In genomic region chr19:53143108-53143971, GRCm38 (mm10) we compare ENCODE assay signal across 8 mouse cellular contexts. TPM values are rescaled to one million over a fixed set of nuclear protein-coding genes. Genes with fewer than 3 reads are reported as not detected.
DNase-seq lines count a peak whose midpoint lies in the region; ATAC-seq and TF ChIP-seq lines count a peak whose summit lies in the region.

No protein-coding gene starts in this region.

- peak overlapping the region; percentile 94 for H3K27ac ChIP-seq in forebrain, embryonic 10.5 days
- H3K27ac ChIP-seq in hindbrain, embryonic 13.5 days = peak overlapping the region; percentile 70
- H3K27ac ChIP-seq in limb, embryonic 15.5 days = peak overlapping the region; percentile 87
- H3K27ac ChIP-seq in midbrain, embryonic 16.5 days (ENCODE audit: low read length) = peak overlapping the region; percentile 60
- no peak overlapping the region for H3K27ac ChIP-seq in thymus, adult 2 months (ENCODE audit: control insufficient read depth, insufficient read depth, low read length)

- peaks cover 28% of the 10 kb centered on the region for H3K27me3 ChIP-seq in forebrain, embryonic 10.5 days (ENCODE audit: poor library complexity, severe bottlenecking)
- peaks cover 15% of the 10 kb centered on the region for H3K27me3 ChIP-seq in hindbrain, embryonic 13.5 days
- no peaks in the 10 kb centered on the region for H3K27me3 ChIP-seq in limb, embryonic 15.5 days
- H3K27me3 ChIP-seq in midbrain, embryonic 16.5 days (ENCODE audit: control insufficient read depth, insufficient read depth, low read depth, low read length) = no peaks in the 10 kb centered on the region; the same call in 1 of the 2 replicates
- no peaks in the 10 kb centered on the region for H3K27me3 ChIP-seq in thymus, adult 2 months (ENCODE audit: control insufficient read depth, insufficient read depth, low read length)

- H3K4me3 ChIP-seq in forebrain, embryonic 10.5 days = peak overlapping the region; percentile 95
- peak overlapping the region; percentile 92 for H3K4me3 ChIP-seq in hindbrain, embryonic 13.5 days
- peak overlapping the region; percentile 71 for H3K4me3 ChIP-seq in limb, embryonic 15.5 days
- H3K4me3 ChIP-seq in midbrain, embryonic 16.5 days (ENCODE audit: low read depth, low read length) = peak overlapping the region; percentile 97
- H3K4me3 ChIP-seq in thymus, adult 2 months (ENCODE audit: control insufficient read depth, insufficient read depth, low read length) = peak overlapping the region; percentile 83

- no peak for TF ChIP-seq POLR2A in brain, embryonic 14.5 days (IDR thresholded peaks at IDR 0.05; ENCODE audit: borderline replicate concordance, extremely low read depth, insufficient read depth, insufficient read length, poor library complexity, severe bottlenecking)
- TF ChIP-seq POLR2A in thymus, adult 2 months (IDR thresholded peaks at IDR 0.05; ENCODE audit: control insufficient read depth, extremely low read depth, insufficient read depth, low read length, poor library complexity) = no peak

- no peaks in the 10 kb centered on the region for H3K36me3 ChIP-seq in forebrain, embryonic 10.5 days (replicated peaks)
- H3K36me3 ChIP-seq in hindbrain, embryonic 13.5 days = no peaks in the 10 kb centered on the region
- no peaks in the 10 kb centered on the region for H3K36me3 ChIP-seq in limb, embryonic 15.5 days
- H3K36me3 ChIP-seq in midbrain, embryonic 16.5 days (ENCODE audit: control insufficient read depth, insufficient read depth, low read length) = no peaks in the 10 kb centered on the region
- no peaks in the 10 kb centered on the region for H3K36me3 ChIP-seq in thymus, adult 2 months (ENCODE audit: control insufficient read depth, insufficient read depth, low read length)

- under 1% methylated on average over 48 of the region's 48 CpGs for WGBS in forebrain, embryonic 10.5 days
- WGBS in hindbrain, embryonic 13.5 days = under 1% methylated on average over 48 of the region's 48 CpGs
- under 1% methylated on average over 48 of the region's 48 CpGs for WGBS in limb, embryonic 15.5 days
- WGBS in midbrain, embryonic 16.5 days = 1% methylated on average over 48 of the region's 48 CpGs
- 1% methylated on average over 48 of the region's 48 CpGs for WGBS in thymus, adult 2 months

- peaks cover 66% of the 10 kb centered on the region for H3K4me1 ChIP-seq in forebrain, embryonic 10.5 days
- H3K4me1 ChIP-seq in hindbrain, embryonic 13.5 days (replicated peaks) = peaks cover 26% of the 10 kb centered on the region
- peaks cover 26% of the 10 kb centered on the region for H3K4me1 ChIP-seq in limb, embryonic 15.5 days
- H3K4me1 ChIP-seq in midbrain, embryonic 16.5 days (ENCODE audit: control insufficient read depth, insufficient read depth, low read length) = peaks cover 27% of the 10 kb centered on the region
- peaks cover 14% of the 10 kb centered on the region for H3K4me1 ChIP-seq in thymus, adult 2 months (replicated peaks; ENCODE audit: control insufficient read depth, insufficient read depth, low read length)

- ATAC-seq in hindbrain, embryonic 13.5 days (ENCODE audit: low FRiP score) = peak; percentile 23; the same call in 1 of the 2 replicates
- no peak for ATAC-seq in limb, embryonic 15.5 days (ENCODE audit: insufficient number of reproducible peaks, low FRiP score, low TSS enrichment, low read depth)
- ATAC-seq in midbrain, embryonic 16.5 days = peak; percentile 29; the same call in 1 of the 2 replicates

- DNase-seq in layer of hippocampus, postnatal 14 days (ENCODE audit: low spot score in 2 of 2) = peak; percentile 14 to 42
- no peak for DNase-seq in layer of hippocampus, adult 9-11 months
- DNase-seq in brain, embryonic 14.5 days (ENCODE audit: low read depth) = peak; percentile 73
- DNase-seq in forebrain, embryonic 10.5 days (ENCODE audit: extremely low spot score, low spot score) = peak; percentile 38
- DNase-seq in thymus, adult 2 months = peak; percentile 57

- H3K9me3 ChIP-seq in forebrain, embryonic 10.5 days = no peaks in the 10 kb centered on the region
- H3K9me3 ChIP-seq in hindbrain, embryonic 13.5 days = no peaks in the 10 kb centered on the region
- H3K9me3 ChIP-seq in limb, embryonic 15.5 days = no peaks in the 10 kb centered on the region
- H3K9me3 ChIP-seq in midbrain, embryonic 16.5 days (replicated peaks; ENCODE audit: control insufficient read depth, low read length, poor library complexity, severe bottlenecking) = no peaks in the 10 kb centered on the region

- peak overlapping the region; percentile 85 for H3K9ac ChIP-seq in hindbrain, embryonic 13.5 days
- peak overlapping the region; percentile 67 for H3K9ac ChIP-seq in limb, embryonic 15.5 days
- H3K9ac ChIP-seq in midbrain, embryonic 16.5 days (ENCODE audit: low read depth, low read length) = peak overlapping the region; percentile 84

- H3K4me2 ChIP-seq in hindbrain, embryonic 13.5 days = peak overlapping the region; percentile 95
- peak overlapping the region; percentile 58 for H3K4me2 ChIP-seq in limb, embryonic 15.5 days
- peak overlapping the region; percentile 95 for H3K4me2 ChIP-seq in midbrain, embryonic 16.5 days (ENCODE audit: low read length)

- TF ChIP-seq CTCF in brain, embryonic 14.5 days (IDR thresholded peaks at IDR 0.05; ENCODE audit: borderline replicate concordance, extremely low read depth, insufficient read depth, insufficient read length) = no peak
- TF ChIP-seq CTCF in thymus, adult 2 months (IDR thresholded peaks at IDR 0.05; ENCODE audit: borderline replicate concordance, control insufficient read depth, extremely low read depth, insufficient read depth, low read length, poor library complexity) = no peak; the same call in 1 of the 2 replicates

RNA-seq across cellular contexts. Expression of gene Add3, which starts 3.1 kb away (rescaled TPM):
- 100 to 1,000 TPM; 119 to 124 TPM for total RNA-seq in layer of hippocampus, postnatal 14 days (2021)
- polyA plus RNA-seq in brain, embryonic 14.5 days (2012; rRNA removed) = 17.7 and 22.8 TPM in 2 replicates
- 55.4 and 59.3 TPM in 2 replicates for polyA plus RNA-seq in forebrain, embryonic 10.5 days (2016; fragmentation: Nextera tagmentation; extraction: Ambion mirVana)
- 35.8 and 35.9 TPM in 2 replicates for polyA plus RNA-seq in hindbrain, embryonic 13.5 days (2015; fragmentation: Nextera tagmentation; extraction: Ambion mirVana)
- 97.1 and 98.7 TPM in 2 replicates for polyA plus RNA-seq in limb, embryonic 15.5 days (2015; fragmentation: Nextera tagmentation; extraction: Ambion mirVana)
- polyA plus RNA-seq in midbrain, embryonic 16.5 days (2015; fragmentation: Nextera tagmentation; extraction: Ambion mirVana) = 31.9 and 35.7 TPM in 2 replicates
- 23.1 and 24.0 TPM in 2 replicates for polyA plus RNA-seq in thymus, adult 2 months (2012; rRNA removed)
